ENCODE assay signal across 8 mouse cellular contexts in genomic region chr14:25460801-25461675, GRCm38 (mm10). TPM values are rescaled to one million over a fixed set of nuclear protein-coding genes. Genes with fewer than 3 reads are reported as not detected.
A peak's percentile ranks its signal among the peaks of the same experiment; 100 is the strongest.
DNase-seq lines count a peak whose midpoint lies in the region; ATAC-seq and TF ChIP-seq lines count a peak whose summit lies in the region.

No protein-coding gene starts in this region.

- H3K79me2 ChIP-seq in CH12.LX (replicated peaks; ENCODE audit: control insufficient read depth, extremely low read depth, insufficient read depth, poor library complexity, severe bottlenecking), result peaks cover 56% of the 10 kb centered on the region

- WGBS in large intestine, adult 2 months, result 2% methylated on average over 42 of the region's 42 CpGs
- WGBS in liver, embryonic 16.5 days (ENCODE audit: insufficient replicate concordance), result 1% methylated on average over 42 of the region's 42 CpGs
- WGBS in thymus, adult 2 months, result under 1% methylated on average over 42 of the region's 42 CpGs

- no peak for DNase-seq in CH12.LX (ENCODE audit: extremely low read depth)
- DNase-seq in fibroblast of lung, adult 2 months (ENCODE audit: low read depth), result peak; percentile 86
- DNase-seq in heart, postnatal 14 days, result peak; percentile 74 to 75
- DNase-seq in large intestine, adult 2 months (ENCODE audit: low read depth, low spot score), result peak; percentile 59
- DNase-seq in neural tube, embryonic 10.5 days (ENCODE audit: extremely low spot score, low spot score), result peak; percentile 75
- DNase-seq in thymus, adult 2 months, result peak; percentile 43

- TF ChIP-seq EP300 in CH12.LX (IDR thresholded peaks at IDR 0.05; ENCODE audit: low read length), result no peak

- dilution Hi-C loops in CH12.LX (cut with MboI; ENCODE audit: extremely low pct_ligation_motif_present, extremely low pct_unique_long_range_greater_than_20kb, low sequenced_read_pairs), result no loop called here

- peaks cover 16 to 59% of the 10 kb centered on the region in 2 experiments for H3K4me1 ChIP-seq in CH12.LX (ENCODE audit: control insufficient read depth in 1 of 2, insufficient read depth in 2 of 2)
- peaks cover 36% of the 10 kb centered on the region for H3K4me1 ChIP-seq in bone marrow macrophage, adult 2 months (ENCODE audit: control insufficient read depth, insufficient read depth, low read length)
- peaks cover 56% of the 10 kb centered on the region for H3K4me1 ChIP-seq in liver, embryonic 16.5 days (ENCODE audit: control insufficient read depth, low read depth, low read length)
- peaks cover 31% of the 10 kb centered on the region for H3K4me1 ChIP-seq in thymus, adult 2 months (replicated peaks; ENCODE audit: control insufficient read depth, insufficient read depth, low read length)

- H3K9me3 ChIP-seq in CH12.LX (replicated peaks; ENCODE audit: low read length), result no peaks in the 10 kb centered on the region
- H3K9me3 ChIP-seq in liver, embryonic 16.5 days (replicated peaks; ENCODE audit: control insufficient read depth, low read length), result no peaks in the 10 kb centered on the region

- TF ChIP-seq RAD21 in CH12.LX (IDR thresholded peaks at IDR 0.05; ENCODE audit: low read depth, low read length), result no peak

- no peak for TF ChIP-seq POLR2A in CH12.LX (IDR thresholded peaks at IDR 0.05; ENCODE audit: low read depth, low read length)
- TF ChIP-seq POLR2A in bone marrow macrophage, adult 2 months (IDR thresholded peaks at IDR 0.05; ENCODE audit: borderline replicate concordance, low read depth, low read length), result no peak; the same call in 1 of the 2 replicates
- TF ChIP-seq POLR2A in thymus, adult 2 months (IDR thresholded peaks at IDR 0.05; ENCODE audit: control insufficient read depth, extremely low read depth, insufficient read depth, low read length, poor library complexity), result 0 out of 2 replicates have a peak, but pooled peaks have one; percentile 7

- in situ Hi-C loops in CH12.LX (cut with MboI; ENCODE audit: low pct_ligation_motif_present, low pct_unique_long_range_greater_than_20kb, low sequenced_read_pairs), result loop anchor here (10.0 to 25.0 kb wide), 2 partner anchors 104 to 974 kb away; partner anchors contain the start of genes Polr3a and Rps24

- peak; percentile 17; the same call in 1 of the 2 replicates for ATAC-seq in liver, embryonic 16.5 days (ENCODE audit: low read depth)

- peak overlapping the region; percentile 63 for H3K4me2 ChIP-seq in CH12.LX (ENCODE audit: insufficient read depth, low read depth, poor library complexity, severe bottlenecking)
- H3K4me2 ChIP-seq in liver, embryonic 16.5 days (ENCODE audit: low read depth, low read length), result peak overlapping the region; percentile 75

- TF ChIP-seq CTCF in CH12.LX (conservative IDR thresholded peaks at IDR 0.05 in 1 of 2, IDR thresholded peaks at IDR 0.05 in 1 of 2; ENCODE audit: low read depth in 2 of 2, low read length in 2 of 2), result no peak
- no peak for TF ChIP-seq CTCF in bone marrow macrophage, adult 2 months (IDR thresholded peaks at IDR 0.05; ENCODE audit: low read depth, low read length)
- no peak for TF ChIP-seq CTCF in thymus, adult 2 months (IDR thresholded peaks at IDR 0.05; ENCODE audit: borderline replicate concordance, control insufficient read depth, extremely low read depth, insufficient read depth, low read length, poor library complexity)

- H3K36me3 ChIP-seq in CH12.LX (replicated peaks in 1 of 2; ENCODE audit: control insufficient read depth in 1 of 2, insufficient read depth in 1 of 2, low read length in 1 of 2), result peaks cover 0 to 5% of the 10 kb centered on the region in 2 experiments
- H3K36me3 ChIP-seq in liver, embryonic 16.5 days (ENCODE audit: control insufficient read depth, insufficient read depth), result no peaks in the 10 kb centered on the region
- H3K36me3 ChIP-seq in thymus, adult 2 months (ENCODE audit: control insufficient read depth, insufficient read depth, low read length), result no peaks in the 10 kb centered on the region

- peaks cover 11% of the 10 kb centered on the region for H3K27me3 ChIP-seq in CH12.LX (replicated peaks)
- peaks cover 55% of the 10 kb centered on the region for H3K27me3 ChIP-seq in liver, embryonic 16.5 days (ENCODE audit: control insufficient read depth, insufficient read depth, low read depth, low read length)
- H3K27me3 ChIP-seq in thymus, adult 2 months (ENCODE audit: control insufficient read depth, insufficient read depth, low read length), result no peaks in the 10 kb centered on the region

- H3K27ac ChIP-seq in CH12.LX (ENCODE audit: insufficient read depth, low read depth), result peak overlapping the region; percentile 84; the same call in 1 of the 2 replicates
- H3K27ac ChIP-seq in bone marrow macrophage, adult 2 months (ENCODE audit: insufficient read depth, low read depth, low read length), result peak overlapping the region; percentile 91
- H3K27ac ChIP-seq in liver, embryonic 16.5 days (ENCODE audit: low read length), result peak overlapping the region; percentile 93
- peak overlapping the region; percentile 8; the same call in 1 of the 2 replicates for H3K27ac ChIP-seq in thymus, adult 2 months (ENCODE audit: control insufficient read depth, insufficient read depth, low read length)

- intact Hi-C loops in heart, postnatal 14 days (cut with DNase I), result loop anchor here (1.0 to 2.0 kb wide), 2 partner anchors 62 to 104 kb away; no protein-coding TSS in a partner anchor

- H3K4me3 ChIP-seq in CH12.LX (replicated peaks in 1 of 3; ENCODE audit: low read depth in 2 of 3, low read length in 2 of 3, poor library complexity in 1 of 3), result peak overlapping the region; percentile 74 to 97 (median 82)
- peak overlapping the region; percentile 81 for H3K4me3 ChIP-seq in bone marrow macrophage, adult 2 months (ENCODE audit: insufficient read depth, low read length)
- H3K4me3 ChIP-seq in liver, embryonic 16.5 days (ENCODE audit: low read depth, low read length), result peak overlapping the region; percentile 77
- H3K4me3 ChIP-seq in thymus, adult 2 months (ENCODE audit: control insufficient read depth, insufficient read depth, low read length), result peak overlapping the region; percentile 86

- H3K9ac ChIP-seq in CH12.LX (ENCODE audit: insufficient read depth, low read depth), result peak overlapping the region; percentile 84
- H3K9ac ChIP-seq in liver, embryonic 16.5 days (ENCODE audit: low read depth, low read length), result peak overlapping the region; percentile 77

TF ChIP-seq in CH12.LX, 34 proteins besides CTCF, POLR2A, EP300 and RAD21:
- TF ChIP-seq HCFC1 (IDR thresholded peaks at IDR 0.05; ENCODE audit: low read depth, low read length) (no peak), MAX (IDR thresholded peaks at IDR 0.05; ENCODE audit: low read length) (no peak), MAZ (IDR thresholded peaks at IDR 0.05; ENCODE audit: low read depth, low read length) (no peak), IRF4 (IDR thresholded peaks at IDR 0.05; ENCODE audit: low read depth, low read length) (no peak), UBTF (IDR thresholded peaks at IDR 0.05; ENCODE audit: low read depth, low read length) (no peak; the same call in 1 of the 2 replicates)
TF ChIP-seq in CH12.LX: peak in this region for 0.

RNA-seq across cellular contexts. Expression of gene Zmiz1, which starts 2.1 kb away (rescaled TPM):
- total RNA-seq in CH12.LX (2012; rRNA removed), result 9.6 and 11.1 TPM in 2 replicates
- total RNA-seq in CH12.LX (2014; rRNA removed), result 2.0 and 3.7 TPM in 2 replicates
- polyA plus RNA-seq in CH12.LX (2012; ENCODE audit: insufficient read length, low read depth), result 31.9 and 45.8 TPM in 2 replicates
- 78.1 and 99.2 TPM in 2 replicates for polyA plus RNA-seq in bone marrow macrophage, adult 2 months (2012; ENCODE audit: insufficient read depth, insufficient read length, missing spikeins)
- total RNA-seq in heart, postnatal 14 days (2021), result 10 to 100 TPM; 53.9 to 59.4 TPM
- 25.6 and 38.7 TPM in 2 replicates for polyA plus RNA-seq in large intestine, adult 2 months (2012; rRNA removed)
- polyA plus RNA-seq in liver, embryonic 16.5 days (2015; fragmentation: Nextera tagmentation; extraction: Ambion mirVana), result 4.1 and 6.1 TPM in 2 replicates
- polyA plus RNA-seq in thymus, adult 2 months (2012; rRNA removed), result 58.9 and 93.6 TPM in 2 replicates

Comparison
In these comparisons a context has a peak if more than half of its experiments do, and no peak if none do; other contexts are left out.
1. H3K27ac ChIP-seq: peak in every context shown above with its lines; median percentile 93 in liver, embryonic 16.5 days; 91 in bone marrow macrophage, adult 2 months; 84 in CH12.LX; 8 in thymus, adult 2 months.